Mouse (Mus musculus) embryo, embryonic 11 days (tissue): ENCODE data around the gene Zfp658.

Experiments used
- DNase-seq: peaks from one replicate; pipeline ENCODE4 v3.0.0-alpha.2; 2015

Zfp658 gene

DNA sequence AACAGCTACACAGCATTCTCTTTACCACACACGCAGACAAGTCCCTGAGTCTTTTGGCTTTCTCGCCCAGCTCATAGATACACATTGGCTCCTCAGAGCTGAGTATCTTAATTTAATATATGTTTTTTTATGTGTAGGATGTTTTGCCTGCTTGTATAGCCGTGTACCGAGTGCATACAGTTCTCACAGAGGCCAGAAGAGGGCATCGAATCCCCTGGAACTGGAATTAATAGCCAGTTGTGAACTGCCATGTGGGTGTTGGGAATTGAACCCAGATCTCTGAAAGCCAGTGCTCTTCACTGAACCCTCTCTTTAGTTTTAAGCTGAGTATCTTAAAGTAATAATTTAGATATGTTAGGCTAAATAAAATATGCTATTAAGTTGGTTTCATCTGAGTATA, 22.7 kb downstream of the Zfp658 start:
- DNase-seq = no peak

DNA sequence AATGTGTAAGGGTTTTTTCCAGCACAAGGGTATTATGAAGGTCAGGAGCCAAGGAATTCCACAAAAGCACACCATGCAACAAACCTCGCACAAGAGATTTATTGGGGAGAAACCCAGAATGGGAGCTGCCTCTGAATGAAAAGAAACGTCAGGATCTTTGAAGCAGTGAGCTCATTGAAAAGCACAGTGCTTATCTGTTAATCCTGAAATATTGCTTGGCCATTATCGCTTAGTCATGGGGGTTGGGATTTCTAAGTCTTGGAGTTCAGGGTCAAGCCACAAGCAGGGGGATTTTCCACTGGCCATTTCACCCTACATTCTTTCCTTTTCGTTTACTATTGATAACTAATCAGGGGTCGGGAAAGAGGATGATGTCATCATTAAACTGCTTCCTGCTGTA, 39.8 kb downstream of the Zfp658 start:
- peak; percentile 37 for DNase-seq

DNA sequence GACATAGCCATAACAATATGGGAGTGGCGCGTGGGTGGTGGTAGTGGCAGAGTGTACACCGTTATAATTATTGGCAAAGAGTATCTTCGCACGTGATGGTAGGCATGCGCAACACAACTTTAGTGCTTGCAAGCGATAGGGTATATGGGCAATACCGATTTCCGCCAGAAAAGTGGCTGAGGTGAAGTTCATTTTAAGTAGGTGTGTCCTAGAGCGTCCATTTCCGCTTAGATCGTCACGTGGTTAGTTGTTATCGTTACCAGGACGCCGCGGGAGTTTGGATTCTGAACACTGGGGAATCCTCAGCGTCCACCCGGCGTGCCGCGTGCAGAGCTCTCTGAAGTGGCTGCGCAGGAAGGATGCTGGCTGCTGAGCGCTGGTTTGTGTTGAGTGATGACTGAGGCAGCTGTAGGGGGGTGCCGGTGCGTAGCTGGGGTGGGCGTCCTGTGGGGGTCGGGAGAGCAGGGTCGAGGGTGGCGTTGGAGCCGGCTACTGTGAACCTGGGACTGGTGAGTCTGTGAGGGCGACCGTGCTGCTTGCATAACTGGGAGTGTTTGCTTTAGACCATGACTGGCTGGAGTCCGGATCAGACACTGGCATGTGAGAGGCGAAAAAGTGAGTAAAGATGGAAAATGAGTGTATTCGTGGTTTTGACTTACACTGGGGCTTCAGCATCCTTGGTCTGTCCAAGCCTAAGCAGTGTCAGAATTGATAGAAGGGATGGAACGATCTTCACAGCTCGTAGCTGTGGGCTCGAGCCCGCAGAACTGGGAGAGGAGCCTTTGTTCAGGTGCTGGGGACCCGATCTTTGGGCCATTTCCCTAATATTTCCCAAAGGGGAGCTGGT, 45.1 kb downstream of the Zfp658 start, which contains the start of gene Zfp819:
TSS of gene Zfp819 (plus strand) at position 274 of the 847 bp plus-strand sequence.
- DNase-seq = peak; percentile 89

DNA sequence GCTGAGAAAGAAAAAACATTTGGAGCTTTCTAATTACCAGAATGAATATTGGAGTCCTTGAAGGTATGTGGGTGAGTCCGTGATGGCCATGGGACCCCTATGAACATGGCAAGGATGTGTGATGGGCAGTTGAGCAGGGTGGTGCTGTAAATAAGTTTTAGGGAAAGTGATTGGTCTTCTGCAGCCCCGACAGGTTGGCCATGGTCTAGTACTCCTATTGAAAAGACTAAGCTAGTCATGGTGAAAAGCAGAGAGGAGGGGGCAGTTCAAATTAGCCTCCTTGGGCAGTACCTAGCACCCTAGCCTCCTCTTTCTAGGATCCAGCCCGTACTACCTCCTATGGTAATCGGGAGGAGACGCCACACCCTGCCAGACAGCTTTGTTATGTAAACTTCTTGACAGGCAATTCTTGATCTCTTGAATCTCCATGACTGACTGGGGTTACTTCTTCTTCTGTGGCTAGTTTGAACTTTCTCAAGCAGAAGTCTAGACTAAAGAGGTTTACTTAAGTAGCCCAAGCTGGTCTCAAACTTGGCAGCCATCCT, 45.8 kb downstream of the Zfp658 start:
- DNase-seq = no peak

DNA sequence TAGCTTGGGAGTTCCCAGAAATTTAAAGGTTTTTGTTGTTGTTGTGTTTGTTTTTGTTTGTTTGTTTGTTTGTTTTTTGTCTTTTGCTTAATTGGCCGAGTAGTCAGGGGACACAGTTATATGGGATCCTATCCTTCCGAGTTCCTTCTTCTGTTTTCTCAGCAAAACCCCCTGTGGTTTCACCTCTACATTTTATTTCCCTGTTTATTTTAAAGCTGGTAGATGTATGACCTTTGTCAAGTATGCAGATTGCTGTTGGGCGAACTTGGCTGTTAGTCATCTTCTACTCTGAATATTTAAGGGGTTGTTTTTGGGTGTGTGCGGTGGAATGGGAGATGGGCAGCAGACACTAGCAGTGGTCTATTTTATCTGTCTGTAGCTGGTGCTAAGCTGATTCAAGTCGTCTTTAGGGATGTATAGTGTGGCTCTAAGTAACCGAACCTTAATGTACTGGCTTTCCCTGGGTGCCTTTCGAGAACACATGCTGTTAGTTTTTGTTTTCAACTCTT, 46.3 kb downstream of the Zfp658 start:
- no peak for DNase-seq

DNA sequence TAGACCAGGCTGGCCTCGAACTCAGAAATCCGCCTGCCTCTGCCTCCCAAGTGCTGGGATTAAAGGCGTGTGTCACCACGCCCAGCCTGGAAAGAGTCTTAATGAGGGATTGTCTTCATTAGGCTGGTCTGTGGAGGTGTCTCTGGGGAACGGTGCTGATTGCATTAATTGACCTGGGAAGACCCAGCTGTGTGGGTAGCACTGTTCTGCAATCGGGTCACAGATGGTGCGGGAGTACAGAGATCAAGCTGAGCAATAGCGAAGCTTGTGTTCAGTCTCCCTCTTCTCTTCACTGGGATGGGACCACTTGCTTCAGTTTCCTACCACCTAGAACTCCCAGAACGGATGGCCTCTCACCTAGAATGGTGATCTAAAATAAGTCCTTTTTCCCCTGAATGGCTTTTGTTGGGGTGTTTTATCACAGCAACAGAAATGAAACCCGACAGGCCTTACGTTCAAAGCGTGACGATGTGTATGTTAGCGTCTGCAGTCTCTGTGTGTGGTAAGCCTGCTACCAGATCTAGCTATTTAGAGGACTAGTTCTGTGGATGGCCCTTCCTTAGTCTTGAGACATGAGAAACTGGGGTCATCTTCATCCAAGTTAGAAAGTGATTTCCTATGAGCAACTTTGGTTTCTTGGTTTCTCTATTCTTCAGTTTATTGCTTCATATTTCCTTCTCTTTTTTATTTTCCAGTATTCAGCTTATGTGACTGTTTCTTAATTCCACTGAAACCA, 51.9 kb downstream of the Zfp658 start:
- DNase-seq = no peak

DNA sequence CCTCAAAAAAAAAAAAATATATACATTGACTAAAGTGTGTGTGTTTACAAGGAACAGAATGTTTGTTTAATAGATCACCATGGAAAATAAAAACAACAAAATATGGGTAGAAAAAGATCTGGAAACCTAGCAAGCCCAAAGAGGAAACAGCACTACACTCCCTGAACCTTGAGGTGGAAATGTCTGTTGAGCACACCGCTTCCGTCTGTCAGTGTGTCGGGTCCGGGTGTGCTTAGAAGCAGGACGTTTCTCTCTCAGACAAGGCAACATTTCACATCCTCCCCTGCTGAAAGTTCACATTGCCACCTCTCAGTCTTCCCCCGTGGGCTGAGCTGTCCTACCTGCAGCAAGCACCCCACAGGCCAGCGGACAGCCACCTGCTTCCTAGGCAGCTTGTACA, 60.9 kb downstream of the Zfp658 start:
- DNase-seq = no peak

DNA sequence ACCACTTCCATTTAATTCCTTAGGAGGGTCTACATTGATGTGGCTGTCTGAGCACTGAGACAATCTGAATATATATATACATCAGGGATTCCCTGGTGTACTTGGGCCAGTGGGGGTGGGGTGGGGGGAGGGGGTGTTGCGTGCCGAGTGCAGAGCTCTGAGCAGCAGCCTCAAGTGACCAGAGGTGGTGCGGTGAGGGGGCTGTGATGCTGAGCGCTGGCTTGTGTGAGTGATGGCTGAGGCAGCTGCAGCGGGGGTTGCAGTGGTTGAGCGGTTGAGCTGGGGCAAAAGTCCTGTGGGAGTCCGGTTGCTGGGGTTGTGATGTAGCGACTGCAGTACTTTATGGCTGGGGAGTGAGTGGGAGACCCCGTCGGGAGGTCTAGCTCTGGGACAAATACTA, 61.8 kb downstream of the Zfp658 start:
- peak; percentile 39 for DNase-seq
